Mouse (Mus musculus) testis, adult 2 months (tissue): Measurements from ENCODE around the gene Ppp1r26. TPM values are rescaled to one million over a fixed set of nuclear protein-coding genes. Genes with fewer than 3 reads are reported as not detected.

Experiments used
- H3K27ac ChIP-seq: fragments of 200-500 bp; 2 replicates; pipeline ENCODE4 v1.5.1; 2012; ENCODE audit warnings: low read depth, low read length; ENCODE audit not compliant: control insufficient read depth, insufficient read depth
- H3K27me3 ChIP-seq: fragments of 200-500 bp; 2 replicates; pipeline ENCODE4 v1.6.1; 2012; ENCODE audit warnings: mild to moderate bottlenecking, low read length, moderate library complexity; ENCODE audit not compliant: control insufficient read depth, insufficient read depth
- H3K36me3 ChIP-seq: fragments of 200-500 bp; 2 replicates; pipeline ENCODE4 v1.6.1; 2012; ENCODE audit warnings: mild to moderate bottlenecking, low read length; ENCODE audit not compliant: control insufficient read depth, insufficient read depth
- H3K4me1 ChIP-seq: fragments of 200-500 bp; 2 replicates; pipeline ENCODE4 v1.6.1; 2012; ENCODE audit warnings: low read length; ENCODE audit not compliant: control insufficient read depth, insufficient read depth
- H3K4me3 ChIP-seq: fragments of 200-500 bp; 2 replicates; pipeline ENCODE4 v1.5.1; 2012; ENCODE audit warnings: low read depth, mild to moderate bottlenecking, low read length, moderate library complexity, mixed read lengths; ENCODE audit not compliant: control insufficient read depth
- CTCF ChIP-seq: fragments of 200-500 bp; IDR thresholded peaks from 2 replicates; pipeline ENCODE4 v1.5.1; 2012; ENCODE audit warnings: low read depth, mild to moderate bottlenecking, inconsistent platforms, low read length, moderate library complexity; ENCODE audit not compliant: control insufficient read depth, insufficient read depth, insufficient replicate concordance
- POLR2A ChIP-seq: fragments of 200-500 bp; IDR thresholded peaks from 2 replicates; pipeline ENCODE4 v1.6.1; 2012; ENCODE audit warnings: low read depth, mild to moderate bottlenecking, inconsistent platforms, low read length, moderate library complexity; ENCODE audit not compliant: control insufficient read depth
- polyA plus RNA-seq: library from polyadenylated mRNA; depleted of rRNA; stranded (reverse); fragments of >200 nt; gene quantifications from 2 replicates; pipeline ENCODE4 v1.2.3, GENCODE M21; 2012

Gene Ppp1r26
- polyA plus RNA-seq, 1 experiment, result 13.0 TPM

GRCm38 (mm10) chr2:28409566-28409965, 37.0 kb upstream of the Ppp1r26 start:
- no peak overlapping the region for H3K27ac ChIP-seq

GRCm38 (mm10) chr2:28412936-28413335, 33.7 kb upstream of the Ppp1r26 start:
- H3K27ac ChIP-seq, result no peak overlapping the region
- H3K4me1 ChIP-seq, result peaks cover 7% of the 10 kb centered on the region
- H3K36me3 ChIP-seq, result no peaks in the 10 kb centered on the region
- H3K27me3 ChIP-seq, result no peaks in the 10 kb centered on the region
- H3K4me3 ChIP-seq, result no peak overlapping the region
- no peak for TF ChIP-seq POLR2A
- TF ChIP-seq CTCF, result no peak

More at GRCm38 (mm10) chr2:28409566-28409965, 37.0 kb upstream of the Ppp1r26 start:
- Histone ChIP-seq H3K36me3 (no peaks in the 10 kb centered on the region), H3K4me1 (no peaks in the 10 kb centered on the region), H3K4me3 (no peak overlapping the region), H3K27me3 (no peaks in the 10 kb centered on the region)
- TF ChIP-seq POLR2A (no peak), CTCF (no peak)

GRCm38 (mm10) chr2:28414116-28414756, 32.4 kb upstream of the Ppp1r26 start:
- H3K27me3 ChIP-seq, result no peaks in the 10 kb centered on the region
- peaks cover 7% of the 10 kb centered on the region for H3K4me1 ChIP-seq
- H3K4me3 ChIP-seq, result no peak overlapping the region
- no peak for TF ChIP-seq POLR2A
- no peak for TF ChIP-seq CTCF
- H3K27ac ChIP-seq, result no peak overlapping the region
- H3K36me3 ChIP-seq, result no peaks in the 10 kb centered on the region

- no peak overlapping the region for H3K27ac ChIP-seq
- no peak overlapping the region for H3K4me3 ChIP-seq
- TF ChIP-seq POLR2A (no peak), CTCF (no peak)
- H3K27me3 ChIP-seq, result no peaks in the 10 kb centered on the region
- H3K4me1 ChIP-seq, result peaks cover 7% of the 10 kb centered on the region
- H3K36me3 ChIP-seq, result no peaks in the 10 kb centered on the region
Measured at GRCm38 (mm10) chr2:28414757-28415137, 31.9 kb upstream of the Ppp1r26 start.

- no peak for TF ChIP-seq POLR2A
- no peak for TF ChIP-seq CTCF
- H3K27ac ChIP-seq, result no peak overlapping the region
Measured at GRCm38 (mm10) chr2:28415387-28416024, 31.1 kb upstream of the Ppp1r26 start.

GRCm38 (mm10) chr2:28416511-28416910, 30.1 kb upstream of the Ppp1r26 start:
- Histone ChIP-seq H3K36me3 (no peaks in the 10 kb centered on the region), H3K27me3 (no peaks in the 10 kb centered on the region), H3K27ac (no peak overlapping the region), H3K4me3 (no peak overlapping the region), H3K4me1 (peaks cover 7% of the 10 kb centered on the region)
- TF ChIP-seq CTCF, result no peak
- no peak for TF ChIP-seq POLR2A

More at GRCm38 (mm10) chr2:28415387-28416024, 31.1 kb upstream of the Ppp1r26 start:
- Histone ChIP-seq H3K4me3 (no peak overlapping the region), H3K36me3 (no peaks in the 10 kb centered on the region), H3K27me3 (no peaks in the 10 kb centered on the region), H3K4me1 (peaks cover 7% of the 10 kb centered on the region)

GRCm38 (mm10) chr2:28418034-28418433, 28.6 kb upstream of the Ppp1r26 start:
- Histone ChIP-seq H3K4me1 (peaks cover 7% of the 10 kb centered on the region), H3K4me3 (no peak overlapping the region), H3K36me3 (no peaks in the 10 kb centered on the region), H3K27ac (no peak overlapping the region), H3K27me3 (no peaks in the 10 kb centered on the region)
- TF ChIP-seq POLR2A (no peak), CTCF (peak; percentile 82)
